Mouse (Mus musculus) R1 (cell line): ENCODE results near the gene Xpnpep2.

Experiments used
- DNase-seq: peaks from one replicate; pipeline ENCODE4 v3.0.0-alpha.2; 2018; ENCODE audit warnings: low read depth, low spot score

Xpnpep2 gene

DNA sequence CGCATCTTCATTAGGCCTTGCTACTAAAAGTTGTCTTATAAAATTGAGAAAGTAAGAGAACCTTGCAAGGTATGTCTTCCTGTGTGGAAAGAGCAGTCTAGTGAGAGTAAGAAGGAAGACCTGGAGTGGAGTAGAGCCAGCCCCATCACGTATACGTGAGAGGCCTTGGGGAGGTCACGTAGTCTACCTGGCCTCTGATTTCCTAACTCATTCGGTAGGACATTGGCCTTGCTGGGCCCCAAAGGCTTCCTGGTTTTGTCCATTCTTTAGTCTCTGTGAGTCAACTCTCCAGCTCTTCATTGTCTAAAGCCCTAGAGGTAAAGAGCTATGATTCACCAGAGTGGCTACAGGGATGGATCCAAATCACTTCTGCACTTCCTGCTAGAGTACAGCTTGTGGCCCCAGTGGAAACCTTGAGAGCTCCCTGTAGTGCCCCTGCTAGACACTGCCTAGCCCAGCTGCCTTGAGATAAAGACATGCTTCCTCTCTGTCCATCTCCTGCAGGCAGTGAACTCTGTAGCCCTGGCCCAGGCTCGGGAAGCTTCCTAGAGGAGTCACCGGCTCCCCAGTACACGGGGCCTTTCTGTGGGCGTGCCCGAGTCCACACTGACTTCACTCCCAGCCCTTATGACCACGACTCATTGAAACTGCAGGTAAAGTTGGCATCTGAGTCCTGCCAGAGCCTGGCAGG, 49.8 kb downstream of the Xpnpep2 start:
- no peak for DNase-seq

DNA sequence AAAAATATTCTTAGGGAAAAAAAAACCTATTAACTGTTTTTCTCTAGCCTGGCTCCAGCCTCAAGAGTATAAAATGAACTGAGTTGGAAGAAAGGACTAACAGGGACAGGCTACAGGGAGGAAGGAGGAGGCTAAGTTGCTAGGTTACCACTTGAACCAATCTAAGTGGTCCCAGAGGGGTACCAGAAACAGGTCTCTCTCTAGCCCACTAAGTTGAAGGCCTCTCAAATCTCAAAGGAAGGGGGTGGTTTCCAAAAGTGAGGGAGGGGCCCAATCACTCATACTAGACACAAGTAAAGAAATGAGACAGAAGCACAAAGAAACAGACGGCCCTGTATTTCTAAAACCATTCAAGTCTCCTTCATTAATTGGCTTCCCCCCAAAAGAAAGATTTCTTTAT, 61.4 kb downstream of the Xpnpep2 start:
- DNase-seq: no peak

DNA sequence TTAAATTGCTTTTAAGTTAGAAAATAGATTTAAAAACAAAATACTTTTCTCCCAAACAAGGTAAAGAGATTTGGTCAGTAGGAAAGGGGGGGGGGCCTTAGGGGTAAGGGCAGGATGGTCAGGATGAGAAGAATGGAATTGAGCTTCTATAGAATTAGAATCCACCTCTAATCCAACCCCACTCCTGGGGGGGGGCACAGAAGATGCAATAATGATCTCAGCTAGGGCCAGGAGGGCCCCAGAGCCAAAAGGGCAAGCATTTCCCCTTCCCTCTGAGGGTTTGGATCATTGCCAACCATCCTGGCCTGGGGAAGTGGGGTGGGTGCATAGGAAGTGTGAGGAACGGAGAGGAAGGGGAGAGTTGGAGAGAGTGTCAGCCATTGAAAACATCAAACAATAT, 61.8 kb downstream of the Xpnpep2 start:
- no peak for DNase-seq

DNA sequence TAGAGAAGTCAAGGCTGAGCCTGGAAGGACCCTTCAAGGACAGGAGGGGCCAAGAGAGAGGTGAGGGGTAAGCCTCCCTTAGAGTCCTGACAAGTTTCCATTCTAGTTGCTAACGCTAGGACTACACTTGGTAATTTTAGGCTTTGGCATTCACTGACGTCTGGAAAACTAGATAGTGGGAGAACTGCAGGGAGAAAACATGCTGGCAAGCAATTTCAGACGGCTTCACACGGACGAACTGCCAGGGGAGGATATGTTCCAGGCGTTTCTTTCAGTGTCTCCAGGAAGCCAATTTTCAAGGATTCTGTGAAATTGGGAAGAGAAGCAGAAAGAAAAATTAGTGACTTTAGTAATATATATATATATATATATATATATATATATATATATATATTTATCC, 73.3 kb downstream of the Xpnpep2 start:
- DNase-seq: no peak

DNA sequence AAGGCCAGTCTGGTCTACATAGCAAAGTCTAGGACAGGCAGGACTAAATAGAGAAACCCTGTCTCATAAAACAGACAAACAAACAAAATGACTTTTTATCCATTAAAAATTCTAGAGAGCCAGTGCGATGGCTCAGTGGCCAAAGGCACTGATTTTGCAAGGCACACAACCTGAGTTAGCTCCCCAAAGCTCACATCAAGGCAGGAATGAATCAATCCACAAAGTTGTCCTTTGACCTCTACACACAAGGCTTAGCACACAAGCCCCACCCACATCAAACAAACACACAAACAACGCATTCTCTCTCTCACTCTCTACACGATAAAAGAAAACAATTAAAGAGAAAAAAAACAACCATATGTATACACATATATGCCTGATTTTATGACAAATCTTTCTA, 76.2 kb downstream of the Xpnpep2 start:
- no peak for DNase-seq
